Mouse (Mus musculus): Measurements from ENCODE around the gene Hgd. TPM values are rescaled to one million over a fixed set of nuclear protein-coding genes. Genes with fewer than 3 reads are reported as not detected.

The Hgd gene
- polyA plus RNA-seq, 1 experiment = 0.02 TPM

DNA sequence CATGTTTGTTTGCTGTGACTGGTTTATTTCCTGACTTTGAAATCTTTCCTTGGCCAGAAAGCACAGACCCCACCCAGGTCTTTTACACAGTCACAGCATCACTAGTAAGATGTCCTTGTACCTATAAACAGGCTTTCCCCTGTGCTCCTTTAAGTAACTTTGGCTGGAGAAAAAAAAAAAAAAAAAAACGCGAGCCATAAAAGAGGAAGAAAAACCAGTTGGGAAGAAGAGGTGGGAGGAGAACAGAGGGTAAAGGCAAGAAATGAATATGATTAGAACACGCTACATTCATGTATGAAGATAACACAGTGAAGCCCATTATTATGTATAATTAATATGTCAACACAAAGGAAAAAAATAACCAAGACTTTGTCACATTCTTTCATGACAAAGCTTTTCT, 4.6 kb upstream of the Hgd start:
- peaks cover 3% of the 10 kb centered on the region for H3K36me3 ChIP-seq (ENCODE audit: control insufficient read depth, insufficient read depth)
- TF ChIP-seq SRF (IDR thresholded peaks at IDR 0.05; ENCODE audit: control insufficient read depth, insufficient read length, low read depth) (no peak), MYOG (IDR thresholded peaks at IDR 0.05; ENCODE audit: control insufficient read depth in 1 of 3, insufficient read depth in 1 of 3, insufficient read length in 2 of 3, low read depth in 2 of 3) (no peak), POLR2A (IDR thresholded peaks at IDR 0.05; ENCODE audit: insufficient read length, low read depth) (no peak), MAX (IDR thresholded peaks at IDR 0.05; ENCODE audit: low read depth) (no peak), MYOD1 (IDR thresholded peaks at IDR 0.05; ENCODE audit: control insufficient read depth in 1 of 3, insufficient read length in 2 of 3, low read depth in 2 of 3) (no peak), E2F4 (IDR thresholded peaks at IDR 0.05; ENCODE audit: insufficient read depth) (no peak), TCF12 (IDR thresholded peaks at IDR 0.05; ENCODE audit: insufficient read depth, poor library complexity, severe bottlenecking) (no peak), TCF3 (IDR thresholded peaks at IDR 0.05; ENCODE audit: insufficient read length, low read depth) (no peak), REST (IDR thresholded peaks at IDR 0.05; ENCODE audit: insufficient read depth, insufficient read length) (no peak), CEBPB (IDR thresholded peaks at IDR 0.05; ENCODE audit: insufficient read depth, poor library complexity, severe bottlenecking) (no peak), USF1 (IDR thresholded peaks at IDR 0.05; ENCODE audit: low read depth) (no peak), POLR2AphosphoS2 (IDR thresholded peaks at IDR 0.05; ENCODE audit: insufficient read length, low read depth) (no peak)
- H3K4me3 ChIP-seq = no peak overlapping the region
- H3K27me3 ChIP-seq (ENCODE audit: control insufficient read depth, insufficient read depth, insufficient read length) = no peaks in the 10 kb centered on the region
- H3ac ChIP-seq (ENCODE audit: control insufficient read depth, insufficient read length) = no peak overlapping the region
- H3K79me2 ChIP-seq (ENCODE audit: control insufficient read depth, insufficient read depth) = no peaks in the 10 kb centered on the region
- H3K4me2 ChIP-seq (ENCODE audit: low read depth) = no peak overlapping the region

DNA sequence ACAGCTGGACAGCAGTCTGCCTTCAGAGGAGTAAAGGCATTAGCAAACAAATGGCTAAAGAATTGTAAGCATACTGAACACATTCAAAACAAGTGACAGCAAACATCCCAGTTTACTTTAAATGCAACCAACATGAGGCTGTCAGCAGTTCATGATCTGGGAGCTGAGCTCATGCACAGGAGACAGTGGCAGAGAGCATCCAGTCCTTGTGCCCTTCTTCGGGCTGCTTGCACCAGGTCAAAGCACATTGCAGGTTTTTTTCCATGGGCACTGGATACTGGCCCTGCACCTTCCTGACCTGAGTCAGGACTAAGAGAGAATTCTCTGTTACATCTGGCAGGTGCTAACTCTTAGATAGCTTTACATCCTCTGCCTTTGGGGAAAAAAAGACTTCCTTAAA, 362 bp upstream of the Hgd start:
- TF ChIP-seq MYOG (IDR thresholded peaks at IDR 0.05; ENCODE audit: control insufficient read depth in 1 of 3, insufficient read depth in 1 of 3, insufficient read length in 2 of 3, low read depth in 2 of 3) = no peak
- TF ChIP-seq REST (IDR thresholded peaks at IDR 0.05; ENCODE audit: insufficient read depth, insufficient read length) = no peak
- TF ChIP-seq MYOD1 (IDR thresholded peaks at IDR 0.05; ENCODE audit: control insufficient read depth in 1 of 3, insufficient read length in 2 of 3, low read depth in 2 of 3) = no peak
- no peak overlapping the region for H3ac ChIP-seq (ENCODE audit: control insufficient read depth, insufficient read length)
- H3K36me3 ChIP-seq (ENCODE audit: control insufficient read depth, insufficient read depth) = no peaks in the 10 kb centered on the region
- H3K27me3 ChIP-seq (ENCODE audit: control insufficient read depth, insufficient read depth, insufficient read length) = no peaks in the 10 kb centered on the region
- H3K79me2 ChIP-seq (ENCODE audit: control insufficient read depth, insufficient read depth) = no peaks in the 10 kb centered on the region
- H3K4me2 ChIP-seq (ENCODE audit: low read depth) = no peak overlapping the region
- H3K4me3 ChIP-seq = no peak overlapping the region

DNA sequence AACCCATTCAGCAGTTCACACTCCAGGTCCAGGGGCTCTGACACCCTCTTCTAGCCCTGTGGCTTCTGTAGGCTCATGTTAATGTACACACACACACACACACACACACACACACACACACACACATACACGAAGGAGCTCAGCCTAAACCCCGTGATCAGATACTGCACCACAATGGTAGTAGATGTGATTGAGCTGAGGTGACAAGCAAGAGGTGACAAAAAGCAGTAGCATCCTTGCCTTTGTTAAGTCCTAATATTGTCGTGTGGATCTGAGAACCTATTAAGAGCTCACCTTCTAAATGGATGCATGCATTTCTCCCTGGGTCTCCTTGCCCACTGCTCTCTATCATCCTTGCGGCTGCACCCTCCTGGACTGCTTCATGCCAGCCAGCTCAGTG, 698 bp downstream of the Hgd start:
- H3ac ChIP-seq (ENCODE audit: control insufficient read depth, insufficient read length) = no peak overlapping the region
- TF ChIP-seq MAX (IDR thresholded peaks at IDR 0.05; ENCODE audit: low read depth) (no peak), TCF3 (IDR thresholded peaks at IDR 0.05; ENCODE audit: insufficient read length, low read depth) (no peak), TCF12 (IDR thresholded peaks at IDR 0.05; ENCODE audit: insufficient read depth, poor library complexity, severe bottlenecking) (no peak), E2F4 (IDR thresholded peaks at IDR 0.05; ENCODE audit: insufficient read depth) (no peak), MYOG (IDR thresholded peaks at IDR 0.05; ENCODE audit: control insufficient read depth in 1 of 3, insufficient read depth in 1 of 3, insufficient read length in 2 of 3, low read depth in 2 of 3) (no peak), MYOD1 (IDR thresholded peaks at IDR 0.05; ENCODE audit: control insufficient read depth in 1 of 3, insufficient read length in 2 of 3, low read depth in 2 of 3) (no peak), POLR2A (IDR thresholded peaks at IDR 0.05; ENCODE audit: insufficient read length, low read depth) (no peak), USF1 (IDR thresholded peaks at IDR 0.05; ENCODE audit: low read depth) (no peak), REST (IDR thresholded peaks at IDR 0.05; ENCODE audit: insufficient read depth, insufficient read length) (no peak), CEBPB (IDR thresholded peaks at IDR 0.05; ENCODE audit: insufficient read depth, poor library complexity, severe bottlenecking) (no peak), SRF (IDR thresholded peaks at IDR 0.05; ENCODE audit: control insufficient read depth, insufficient read length, low read depth) (no peak), POLR2AphosphoS2 (IDR thresholded peaks at IDR 0.05; ENCODE audit: insufficient read length, low read depth) (no peak)

DNA sequence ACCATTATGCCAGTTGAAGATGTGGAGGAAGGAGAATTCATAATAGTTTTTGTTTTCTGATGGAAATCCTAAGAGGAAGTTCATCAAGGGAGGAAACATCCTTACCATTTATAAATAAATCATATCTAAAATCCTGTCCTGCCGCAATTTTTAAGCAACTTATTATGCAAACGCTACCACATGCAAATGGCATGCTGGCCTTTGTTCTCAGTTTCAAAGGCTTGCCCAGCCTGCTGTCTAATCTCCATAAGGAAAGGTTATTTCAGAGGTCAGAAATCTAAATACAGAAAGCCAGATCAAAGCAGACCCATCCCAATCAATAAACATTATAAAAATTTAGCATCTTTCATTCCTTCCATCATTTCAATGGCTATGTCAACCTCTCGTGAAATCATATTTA, 1.9 kb downstream of the Hgd start:
- Histone ChIP-seq H3K36me3 (ENCODE audit: control insufficient read depth, insufficient read depth) (no peaks in the 10 kb centered on the region), H3K4me2 (ENCODE audit: low read depth) (no peak overlapping the region), H3K79me2 (ENCODE audit: control insufficient read depth, insufficient read depth) (no peaks in the 10 kb centered on the region), H3ac (ENCODE audit: control insufficient read depth, insufficient read length) (no peak overlapping the region), H3K27me3 (ENCODE audit: control insufficient read depth, insufficient read depth, insufficient read length) (no peaks in the 10 kb centered on the region), H3K4me3 (no peak overlapping the region)
- TF ChIP-seq MYOD1 (IDR thresholded peaks at IDR 0.05; ENCODE audit: control insufficient read depth in 1 of 3, insufficient read length in 2 of 3, low read depth in 2 of 3) = no peak
- no peak for TF ChIP-seq E2F4 (IDR thresholded peaks at IDR 0.05; ENCODE audit: insufficient read depth)
- no peak for TF ChIP-seq MAX (IDR thresholded peaks at IDR 0.05; ENCODE audit: low read depth)
- TF ChIP-seq POLR2A (IDR thresholded peaks at IDR 0.05; ENCODE audit: insufficient read length, low read depth) = no peak
- TF ChIP-seq CEBPB (IDR thresholded peaks at IDR 0.05; ENCODE audit: insufficient read depth, poor library complexity, severe bottlenecking) = no peak
- TF ChIP-seq TCF3 (IDR thresholded peaks at IDR 0.05; ENCODE audit: insufficient read length, low read depth) = no peak
- TF ChIP-seq SRF (IDR thresholded peaks at IDR 0.05; ENCODE audit: control insufficient read depth, insufficient read length, low read depth) = no peak
- no peak for TF ChIP-seq POLR2AphosphoS2 (IDR thresholded peaks at IDR 0.05; ENCODE audit: insufficient read length, low read depth)
- TF ChIP-seq TCF12 (IDR thresholded peaks at IDR 0.05; ENCODE audit: insufficient read depth, poor library complexity, severe bottlenecking) = no peak
- TF ChIP-seq MYOG (IDR thresholded peaks at IDR 0.05; ENCODE audit: control insufficient read depth in 1 of 3, insufficient read depth in 1 of 3, insufficient read length in 2 of 3, low read depth in 2 of 3) = no peak
- TF ChIP-seq USF1 (IDR thresholded peaks at IDR 0.05; ENCODE audit: low read depth) = no peak

More for the DNA sequence above, 698 bp downstream of the Hgd start:
- no peaks in the 10 kb centered on the region for H3K79me2 ChIP-seq (ENCODE audit: control insufficient read depth, insufficient read depth)
- H3K4me2 ChIP-seq (ENCODE audit: low read depth) = no peak overlapping the region
- no peak overlapping the region for H3K4me3 ChIP-seq
- no peaks in the 10 kb centered on the region for H3K27me3 ChIP-seq (ENCODE audit: control insufficient read depth, insufficient read depth, insufficient read length)
- no peaks in the 10 kb centered on the region for H3K36me3 ChIP-seq (ENCODE audit: control insufficient read depth, insufficient read depth)

DNA sequence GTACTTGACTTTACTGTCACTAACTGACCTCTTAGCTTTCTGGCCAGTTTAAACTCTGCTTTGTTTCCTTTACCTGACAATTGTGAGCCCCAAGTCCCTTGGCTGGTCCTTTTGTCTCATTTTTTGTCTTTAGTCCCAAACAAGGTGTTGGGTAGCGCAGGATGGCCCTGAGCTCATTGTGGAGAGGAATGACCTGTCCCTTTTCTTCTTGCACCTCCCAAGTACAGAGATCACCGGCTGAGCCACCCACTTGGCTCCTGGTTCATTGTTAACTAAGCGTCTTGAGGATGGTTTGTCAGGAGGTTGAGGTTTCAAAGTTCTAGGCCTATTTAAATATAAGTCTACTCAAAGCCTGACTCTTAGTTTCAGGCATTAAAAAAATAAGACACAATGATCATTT, 3.4 kb downstream of the Hgd start:
- no peaks in the 10 kb centered on the region for H3K79me2 ChIP-seq (ENCODE audit: control insufficient read depth, insufficient read depth)
- no peak overlapping the region for H3K4me2 ChIP-seq (ENCODE audit: low read depth)
- no peak overlapping the region for H3ac ChIP-seq (ENCODE audit: control insufficient read depth, insufficient read length)
- no peaks in the 10 kb centered on the region for H3K36me3 ChIP-seq (ENCODE audit: control insufficient read depth, insufficient read depth)
- no peak for TF ChIP-seq TCF12 (IDR thresholded peaks at IDR 0.05; ENCODE audit: insufficient read depth, poor library complexity, severe bottlenecking)
- TF ChIP-seq REST (IDR thresholded peaks at IDR 0.05; ENCODE audit: insufficient read depth, insufficient read length) = no peak
- no peak for TF ChIP-seq CEBPB (IDR thresholded peaks at IDR 0.05; ENCODE audit: insufficient read depth, poor library complexity, severe bottlenecking)
- no peak overlapping the region for H3K4me3 ChIP-seq
- H3K27me3 ChIP-seq (ENCODE audit: control insufficient read depth, insufficient read depth, insufficient read length) = no peaks in the 10 kb centered on the region

Measured in myocyte (in vitro differentiated cells).